Mouse (Mus musculus) E14TG2a.4 (cell line): ENCODE measurements around the gene Mcm5.

Experiments
- H3K27me3 ChIP-seq: 2 replicates; pipeline ENCODE4 v1.6.1; 2014; ENCODE audit warnings: low read length, control low read depth; ENCODE audit not compliant: insufficient read depth
- H3K36me3 ChIP-seq: 2 replicates; pipeline ENCODE4 v1.6.1; 2014; ENCODE audit warnings: low read length, control low read depth; ENCODE audit not compliant: insufficient read depth
- H3K4me1 ChIP-seq: replicated peaks from 2 replicates; pipeline ENCODE4 v1.6.1; 2014; ENCODE audit warnings: low read depth, low read length, control low read depth
- H3K4me3 ChIP-seq: replicated peaks from 2 replicates; pipeline ENCODE4 v1.5.1; 2014; ENCODE audit warnings: mild to moderate bottlenecking, low read length
- H3K9me3 ChIP-seq: 2 replicates; pipeline ENCODE4 v1.6.1; 2014; ENCODE audit warnings: low read length, control low read depth
- CTCF ChIP-seq: conservative IDR thresholded peaks from 2 replicates; pipeline ENCODE4 v1.5.1; 2014; ENCODE audit warnings: low read length
- NANOG ChIP-seq: IDR thresholded peaks from 2 replicates; pipeline ENCODE4 v1.6.1; 2014; ENCODE audit warnings: borderline replicate concordance, low read length, mixed read lengths
- POU5F1 ChIP-seq: IDR thresholded peaks from 2 replicates; pipeline ENCODE4 v1.6.1; 2014; ENCODE audit warnings: low read length, borderline replicate concordance

The Mcm5 gene

GRCm38 (mm10) chr8:75088989-75089881 lies 20.1 kb upstream of the Mcm5 start:
- peaks cover 68% of the 10 kb centered on the region for H3K4me1 ChIP-seq
- H3K36me3 ChIP-seq, result no peaks in the 10 kb centered on the region
- TF ChIP-seq CTCF (no peak), NANOG (peak; percentile 52; the same call in 1 of the 2 replicates)
- peaks cover 7% of the 10 kb centered on the region; the same call in 1 of the 2 replicates for H3K27me3 ChIP-seq
- peak overlapping the region; percentile 30; the same call in 1 of the 2 replicates for H3K4me3 ChIP-seq
- no peaks in the 10 kb centered on the region for H3K9me3 ChIP-seq

GRCm38 (mm10) chr8:75090781-75091365 lies 18.5 kb upstream of the Mcm5 start:
- peaks cover 7% of the 10 kb centered on the region; the same call in 1 of the 2 replicates for H3K27me3 ChIP-seq
- TF ChIP-seq POU5F1 (no peak), CTCF (no peak), NANOG (no peak)
- peaks cover 65% of the 10 kb centered on the region for H3K4me1 ChIP-seq
- no peak overlapping the region for H3K4me3 ChIP-seq
- H3K9me3 ChIP-seq, result no peaks in the 10 kb centered on the region
- H3K36me3 ChIP-seq, result peaks cover 12% of the 10 kb centered on the region

- H3K36me3 ChIP-seq, result peaks cover 39% of the 10 kb centered on the region
- peaks cover 7% of the 10 kb centered on the region; the same call in 1 of the 2 replicates for H3K27me3 ChIP-seq
- TF ChIP-seq NANOG (no peak), CTCF (no peak), POU5F1 (no peak)
- peaks cover 66% of the 10 kb centered on the region for H3K4me1 ChIP-seq
- no peaks in the 10 kb centered on the region for H3K9me3 ChIP-seq
- H3K4me3 ChIP-seq, result peak within 1 kb of the TSS; percentile 93
These were observed 15.8 kb upstream of the Mcm5 start, which contains the start of gene Hmox1 for GRCm38 (mm10) chr8:75093399-75094156. Gene Hmox1 (plus strand): TSS chr8:75093621.

DNA sequence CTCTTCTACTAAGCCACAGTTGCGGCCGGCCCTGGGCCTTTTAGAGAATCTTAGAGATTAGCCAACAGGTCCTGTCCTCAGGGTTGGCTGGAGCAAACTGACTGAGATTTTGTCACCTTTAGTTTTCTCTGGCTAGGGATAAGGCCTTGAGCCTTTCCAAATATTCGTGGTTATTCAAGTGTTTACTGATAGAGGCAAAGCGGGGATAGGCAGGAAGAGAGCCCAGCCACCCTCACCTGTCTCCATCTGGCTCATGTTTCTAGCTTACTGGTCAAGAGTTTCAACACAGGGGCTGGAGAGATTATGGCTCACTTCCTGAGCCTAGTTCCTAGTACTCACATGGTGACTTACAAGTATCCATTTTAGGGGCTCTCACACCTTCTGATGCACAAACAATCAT lies 6.4 kb upstream of the Mcm5 start:
- TF ChIP-seq CTCF, result no peak
- TF ChIP-seq NANOG, result no peak
- no peak for TF ChIP-seq POU5F1
- no peaks in the 10 kb centered on the region for H3K27me3 ChIP-seq
- H3K9me3 ChIP-seq, result no peaks in the 10 kb centered on the region
- H3K36me3 ChIP-seq, result peaks cover 38% of the 10 kb centered on the region
- H3K4me3 ChIP-seq, result no peak overlapping the region
- H3K4me1 ChIP-seq, result peaks cover 32% of the 10 kb centered on the region

- no peak overlapping the region for H3K4me3 ChIP-seq
- no peaks in the 10 kb centered on the region for H3K9me3 ChIP-seq
- peaks cover 37% of the 10 kb centered on the region for H3K4me1 ChIP-seq
- no peaks in the 10 kb centered on the region for H3K27me3 ChIP-seq
- no peak for TF ChIP-seq NANOG
- no peak for TF ChIP-seq CTCF
- no peak for TF ChIP-seq POU5F1
- H3K36me3 ChIP-seq, result peaks cover 34% of the 10 kb centered on the region
These were observed 5.9 kb upstream of the Mcm5 start for GRCm38 (mm10) chr8:75103376-75103878.

- peaks cover 63% of the 10 kb centered on the region for H3K4me1 ChIP-seq
- H3K36me3 ChIP-seq, result peaks cover 39% of the 10 kb centered on the region
- H3K27me3 ChIP-seq, result no peaks in the 10 kb centered on the region
- peak overlapping the region; percentile 99 for H3K4me3 ChIP-seq
- no peaks in the 10 kb centered on the region for H3K9me3 ChIP-seq
- TF ChIP-seq CTCF (peak; percentile 75), POU5F1 (no peak)
These were observed 688 bp upstream of the Mcm5 start for GRCm38 (mm10) chr8:75108527-75109235.

DNA sequence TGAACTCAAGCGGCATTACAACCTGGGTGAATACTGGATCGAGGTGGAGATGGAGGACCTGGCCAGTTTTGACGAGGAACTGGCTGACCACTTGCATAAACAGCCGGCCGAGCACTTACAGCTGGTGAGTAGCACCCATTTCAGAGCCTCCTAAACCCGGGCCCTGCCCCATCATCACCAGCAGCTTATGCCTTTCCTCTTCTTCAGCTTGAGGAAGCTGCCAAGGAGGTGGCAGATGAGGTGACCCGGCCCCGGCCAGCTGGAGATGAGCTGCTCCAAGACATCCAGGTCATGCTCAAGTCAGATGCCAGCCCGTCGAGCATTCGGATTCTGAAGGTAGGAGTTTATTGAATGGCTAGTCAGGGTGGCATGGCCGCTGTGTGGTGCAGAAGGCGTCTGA lies 724 bp downstream of the Mcm5 start:
- peak overlapping the region; percentile 99 for H3K4me3 ChIP-seq
- H3K4me1 ChIP-seq, result peaks cover 62% of the 10 kb centered on the region
- no peaks in the 10 kb centered on the region for H3K9me3 ChIP-seq
- H3K27me3 ChIP-seq, result no peaks in the 10 kb centered on the region
- peaks cover 53% of the 10 kb centered on the region for H3K36me3 ChIP-seq
- TF ChIP-seq CTCF (no peak), NANOG (no peak), POU5F1 (no peak)
